Mouse (Mus musculus): ENCODE data around the gene Tmc7. TPM values are rescaled to one million over a fixed set of nuclear protein-coding genes. Genes with fewer than 3 reads are reported as not detected.

Tmc7 gene
- polyA plus RNA-seq, 1 experiment from 2014 or later, result 1.6 TPM

Other genes with a start within 250 kb of the Tmc7 start
- 1.6 and 2.8 TPM in 2 replicates for gene Syt17, start 136.5 kb downstream of the Tmc7 start, polyA plus RNA-seq (2015; fragmentation: Nextera tagmentation; extraction: Ambion mirVana)
- gene Itpripl2, start 92.8 kb downstream of the Tmc7 start, polyA plus RNA-seq (2015; fragmentation: Nextera tagmentation; extraction: Ambion mirVana), result 4.8 and 5.7 TPM in 2 replicates
- 153 TPM in 2 replicates for gene Coq7, start 51.4 kb downstream of the Tmc7 start, polyA plus RNA-seq (2015; fragmentation: Nextera tagmentation; extraction: Ambion mirVana)
- gene Tmc5, start 12.6 kb upstream of the Tmc7 start, polyA plus RNA-seq (2015; fragmentation: Nextera tagmentation; extraction: Ambion mirVana), result 0.19 and 0.87 TPM in 2 replicates
- gene Gde1, start 121.0 kb upstream of the Tmc7 start, polyA plus RNA-seq (2015; fragmentation: Nextera tagmentation; extraction: Ambion mirVana), result 74.1 and 78.4 TPM in 2 replicates
- 5.1 and 7.4 TPM in 2 replicates for gene Ccp110, start 127.8 kb upstream of the Tmc7 start, polyA plus RNA-seq (2015; fragmentation: Nextera tagmentation; extraction: Ambion mirVana)
- 44.8 and 51.6 TPM in 2 replicates for gene Vps35l, start 155.5 kb upstream of the Tmc7 start, polyA plus RNA-seq (2015; fragmentation: Nextera tagmentation; extraction: Ambion mirVana)

All from heart, embryonic 15.5 days (tissue).